Mouse (Mus musculus) MEL (cell line): ENCODE data around the gene Dkk3. TPM values are rescaled to one million over a fixed set of nuclear protein-coding genes. Genes with fewer than 3 reads are reported as not detected.

ENCODE experiments used
- DNase-seq: peaks from one replicate; pipeline ENCODE4 v3.0.0; 2011; ENCODE audit warnings: low read depth, low spot score
- H3K27ac ChIP-seq: 2 replicates; pipeline ENCODE4 v1.5.1; 2012; ENCODE audit warnings: low read depth, mild to moderate bottlenecking, control low read depth, low read length, moderate library complexity; ENCODE audit not compliant: control insufficient read depth
- H3K27me3 ChIP-seq, 2 experiments: fragments of 150-350 bp in 1 of 2; sonication (generic) in 1 of 2; 2 replicates each; pipeline ENCODE4 v1.6.1; 2012; ENCODE audit warnings: low read length in 2 of 2, mild to moderate bottlenecking in 2 of 2, improper control_type of control experiment in 1 of 2, moderate library complexity in 1 of 2; ENCODE audit not compliant: insufficient read depth in 2 of 2, control insufficient read depth in 1 of 2
- H3K36me3 ChIP-seq, 2 experiments: 2 replicates each; pipeline ENCODE4 v1.6.1; 2012 to 2014; ENCODE audit warnings: low read length in 2 of 2, improper control_type of control experiment in 1 of 2, inconsistent platforms in 1 of 2, mild to moderate bottlenecking in 1 of 2; ENCODE audit not compliant: insufficient read depth in 2 of 2, control insufficient read depth in 1 of 2
- H3K4me1 ChIP-seq, 2 experiments: fragments of 150-350 bp in 1 of 2; sonication (generic) in 1 of 2; 2 replicates each; pipeline ENCODE4 v1.6.1; 2012; ENCODE audit warnings: low read length in 2 of 2, improper control_type of control experiment in 1 of 2, mild to moderate bottlenecking in 1 of 2; ENCODE audit not compliant: insufficient read depth in 2 of 2, control insufficient read depth in 1 of 2
- H3K4me3 ChIP-seq, 2 experiments: fragments of 150-350 bp in 1 of 2; sonication (generic) in 1 of 2; 2 replicates each; pipeline ENCODE4 v1.5.1; 2012; ENCODE audit warnings: low read depth in 2 of 2, low read length in 2 of 2, mild to moderate bottlenecking in 2 of 2, moderate library complexity in 2 of 2, control low read depth in 1 of 2, improper control_type of control experiment in 1 of 2; ENCODE audit not compliant: control insufficient read depth in 1 of 2, insufficient read depth in 1 of 2
- H3K79me2 ChIP-seq: 2 replicates; pipeline ENCODE4 v1.6.1; 2012; ENCODE audit warnings: mild to moderate bottlenecking, low read length, moderate library complexity; ENCODE audit not compliant: control insufficient read depth, poor library complexity, insufficient read depth
- H3K9ac ChIP-seq: 2 replicates; pipeline ENCODE4 v1.6.1; 2012; ENCODE audit warnings: low read depth, mild to moderate bottlenecking, control low read depth, low read length, moderate library complexity; ENCODE audit not compliant: control insufficient read depth, poor library complexity, severe bottlenecking
- H3K9me3 ChIP-seq: fragments of 150-350 bp; sonication (generic); replicated peaks from 2 replicates; pipeline ENCODE4 v1.6.1; 2012; ENCODE audit warnings: mild to moderate bottlenecking, low read length, improper control_type of control experiment, moderate library complexity; ENCODE audit not compliant: insufficient read depth
- CHD2 ChIP-seq: IDR thresholded peaks from 2 replicates; pipeline ENCODE4 v1.6.1; 2011; ENCODE audit warnings: low read length, improper control_type of control experiment
- CTCF ChIP-seq, 3 experiments: IDR thresholded peaks in 2 of 3; conservative IDR thresholded peaks in 1 of 3; 2 replicates each; pipeline ENCODE4 v1.5.1; 2011 to 2012; ENCODE audit warnings: low read length in 3 of 3, low read depth in 2 of 3, mild to moderate bottlenecking in 2 of 3, improper control_type of control experiment in 1 of 3, inconsistent platforms in 1 of 3, mixed read lengths in 1 of 3, moderate library complexity in 1 of 3; ENCODE audit not compliant: control insufficient read depth in 1 of 3, insufficient read depth in 1 of 3, poor library complexity in 1 of 3, severe bottlenecking in 1 of 3
- E2F4 ChIP-seq: IDR thresholded peaks from 2 replicates; pipeline ENCODE4 v1.6.1; 2011; ENCODE audit warnings: low read depth, low read length, improper control_type of control experiment, borderline replicate concordance
- ELF1 ChIP-seq: IDR thresholded peaks from 2 replicates; pipeline ENCODE4 v1.6.1; 2014; ENCODE audit warnings: low read depth, mild to moderate bottlenecking, inconsistent platforms, low read length, improper control_type of control experiment, moderate library complexity
- EP300 ChIP-seq, 2 experiments: IDR thresholded peaks; 2 replicates each; pipeline ENCODE4 v1.6.1; 2011; ENCODE audit warnings: improper control_type of control experiment in 2 of 2, low read length in 2 of 2, low read depth in 1 of 2, mild to moderate bottlenecking in 1 of 2
- ETS1 ChIP-seq: IDR thresholded peaks from 2 replicates; pipeline ENCODE4 v1.6.1; 2012; ENCODE audit warnings: low read depth, mild to moderate bottlenecking, inconsistent platforms, low read length, improper control_type of control experiment, moderate library complexity
- GATA1 ChIP-seq: IDR thresholded peaks from 2 replicates; pipeline ENCODE4 v1.6.1; 2011; ENCODE audit warnings: low read depth, low read length, improper control_type of control experiment
- KAT2A ChIP-seq: conservative IDR thresholded peaks from 2 replicates; pipeline ENCODE4 v1.6.1; 2012; ENCODE audit warnings: low read depth, low read length, improper control_type of control experiment, inconsistent platforms
- MYB ChIP-seq: IDR thresholded peaks from 2 replicates; pipeline ENCODE4 v1.6.1; 2011; ENCODE audit warnings: mild to moderate bottlenecking, low read depth, low read length, improper control_type of control experiment
- MYC ChIP-seq: IDR thresholded peaks from 2 replicates; pipeline ENCODE4 v1.6.1; 2011; ENCODE audit warnings: low read depth, mild to moderate bottlenecking, low read length, improper control_type of control experiment, moderate library complexity
- NRF1 ChIP-seq: IDR thresholded peaks from 2 replicates; pipeline ENCODE4 v1.6.1; 2014; ENCODE audit warnings: low read depth, mild to moderate bottlenecking, inconsistent platforms, low read length, improper control_type of control experiment, moderate library complexity; ENCODE audit not compliant: poor library complexity, insufficient read depth, severe bottlenecking
- POLR2AphosphoS5 ChIP-seq: IDR thresholded peaks from 2 replicates; pipeline ENCODE4 v1.6.1; 2012; ENCODE audit warnings: low read depth, borderline replicate concordance, mild to moderate bottlenecking, inconsistent platforms, low read length, moderate library complexity, mixed read lengths
- TAL1 ChIP-seq: IDR thresholded peaks from 2 replicates; pipeline ENCODE4 v1.6.1; 2012; ENCODE audit warnings: mild to moderate bottlenecking, inconsistent platforms, low read length, moderate library complexity, mixed read lengths
- TBP ChIP-seq: IDR thresholded peaks from 2 replicates; pipeline ENCODE4 v1.8.0; 2011; ENCODE audit warnings: low read depth, low read length, improper control_type of control experiment
- USF1 ChIP-seq: IDR thresholded peaks from 2 replicates; pipeline ENCODE4 v1.6.1; 2014; ENCODE audit warnings: low read depth, mild to moderate bottlenecking, inconsistent platforms, low read length, improper control_type of control experiment, moderate library complexity
- ZC3H11A ChIP-seq: IDR thresholded peaks from 2 replicates; pipeline ENCODE4 v1.6.1; 2012; ENCODE audit warnings: low read depth, mild to moderate bottlenecking, inconsistent platforms, low read length, improper control_type of control experiment
- ZMIZ1 ChIP-seq: IDR thresholded peaks from 2 replicates; pipeline ENCODE4 v1.6.1; 2012; ENCODE audit warnings: low read depth, mild to moderate bottlenecking, inconsistent platforms, low read length, improper control_type of control experiment, moderate library complexity
- ZNF384 ChIP-seq: IDR thresholded peaks from 2 replicates; pipeline ENCODE4 v1.6.1; 2012; ENCODE audit warnings: low read depth, mild to moderate bottlenecking, inconsistent platforms, low read length, improper control_type of control experiment
- polyA plus RNA-seq, 2 experiments: library from polyadenylated mRNA; stranded (reverse) in 1 of 2; unstranded in 1 of 2; fragments of >175 nt in 1 of 2; fragments of >200 nt in 1 of 2; gene quantifications; 2 replicates each; pipeline versions ENCODE4 v1.2.1 to v1.2.4; 2012; ENCODE audit warnings: low replicate concordance in 2 of 2, low read depth in 1 of 2; ENCODE audit not compliant: insufficient read length in 2 of 2, insufficient read depth in 1 of 2, missing spikeins in 1 of 2
- total RNA-seq: library from RNA; depleted of rRNA; stranded (reverse); fragments of 300-350 nt; gene quantifications from 2 replicates; pipeline ENCODE4 v1.2.3, GENCODE M21; 2012

The Dkk3 gene
- total and polyA plus RNA-seq, 3 experiments: not detected

GRCm38 (mm10) chr7:112194286-112194685 is 35.4 kb upstream of the Dkk3 start:
- no peak overlapping the region for H3K4me3 ChIP-seq
- no peaks in the 10 kb centered on the region for H3K4me1 ChIP-seq
- no peaks in the 10 kb centered on the region for H3K79me2 ChIP-seq
- no peaks in the 10 kb centered on the region for H3K9me3 ChIP-seq
- no peak for TF ChIP-seq ELF1
- no peak for TF ChIP-seq ZMIZ1
- TF ChIP-seq MYC: no peak
- no peak for TF ChIP-seq TBP
- no peak for TF ChIP-seq KAT2A
- no peak for TF ChIP-seq EP300 (IDR thresholded peaks at IDR 0.05; ENCODE audit: low read depth in 1 of 2, low read length in 2 of 2)
- no peak for TF ChIP-seq GATA1
- TF ChIP-seq CTCF (IDR thresholded peaks at IDR 0.05 in 2 of 3, conservative IDR thresholded peaks at IDR 0.05 in 1 of 3; ENCODE audit: control insufficient read depth in 1 of 3, insufficient read depth in 1 of 3, low read depth in 2 of 3, low read length in 3 of 3, poor library complexity in 1 of 3, severe bottlenecking in 1 of 3): no peak
- no peak for TF ChIP-seq E2F4
- TF ChIP-seq TAL1: no peak
- no peak for TF ChIP-seq ZC3H11A
- no peak for TF ChIP-seq POLR2AphosphoS5
- no peak for TF ChIP-seq ETS1
- no peak for TF ChIP-seq ZNF384
- DNase-seq: no peak
- H3K36me3 ChIP-seq: no peaks in the 10 kb centered on the region
- no peaks in the 10 kb centered on the region for H3K27me3 ChIP-seq
- H3K9ac ChIP-seq: no peak overlapping the region
- no peak overlapping the region for H3K27ac ChIP-seq

GRCm38 (mm10) chr7:112192778-112193177 is 33.9 kb upstream of the Dkk3 start:
- no peaks in the 10 kb centered on the region for H3K27me3 ChIP-seq
- H3K9me3 ChIP-seq: no peaks in the 10 kb centered on the region
- TF ChIP-seq TAL1 (no peak), POLR2AphosphoS5 (no peak), CHD2 (no peak), NRF1 (no peak), MYB (no peak), USF1 (no peak)
- TF ChIP-seq, all 39 proteins: peak for 0

More at GRCm38 (mm10) chr7:112192778-112193177, 33.9 kb upstream of the Dkk3 start:
- Histone ChIP-seq H3K9ac (no peak overlapping the region), H3K4me1 (no peaks in the 10 kb centered on the region), H3K79me2 (no peaks in the 10 kb centered on the region), H3K4me3 (no peak overlapping the region), H3K36me3 (no peaks in the 10 kb centered on the region), H3K27ac (no peak overlapping the region)
- no peak for DNase-seq
